Mouse (Mus musculus) heart, postnatal 10 days (tissue): Measurements from ENCODE around the gene Zbtb11. TPM values are rescaled to one million over a fixed set of nuclear protein-coding genes. Genes with fewer than 3 reads are reported as not detected.

Experiments
- DNase-seq, 2 experiments: peaks; one replicate each; pipeline ENCODE4 v3.0.0; 2021
- intact Hi-C: fragments of 180-260 bp; cut with DNase I; formaldehyde crosslinking; loops from one replicate; pipeline ENCODE4 v1.15.1; 2025
- total RNA-seq, 2 experiments: library from RNA; stranded (reverse); gene quantifications; 2 replicates each; pipeline ENCODE4 v1.2.3; 2021

Zbtb11 gene
- total RNA-seq, 2 experiments from 2014 or later = 9.0 to 9.6 TPM

DNA sequence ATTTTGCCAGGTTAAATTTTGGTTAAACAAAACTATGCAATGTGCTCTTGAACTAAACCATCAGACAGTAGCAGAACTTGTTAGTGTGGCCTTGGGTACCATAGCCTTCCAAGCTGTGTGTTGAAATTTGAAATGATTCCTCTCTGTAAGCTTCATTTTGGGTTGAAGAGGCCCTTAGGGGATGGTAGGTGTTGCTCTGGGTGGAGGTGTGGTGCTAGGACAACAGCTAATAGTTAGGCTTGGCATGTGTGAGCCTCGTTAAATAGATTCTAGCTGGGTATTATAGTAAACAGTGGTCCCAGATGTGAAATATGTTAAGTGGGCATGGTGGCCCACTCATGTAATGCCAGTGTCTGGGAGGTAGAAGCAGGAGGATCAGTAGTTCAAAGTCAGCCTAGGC lies 6.5 kb upstream of the Zbtb11 start:
- no peak for DNase-seq
- intact Hi-C loops = loop anchor here (2.0 to 5.0 kb wide), 2 partner anchors 108 to 165 kb away; no protein-coding TSS in a partner anchor

DNA sequence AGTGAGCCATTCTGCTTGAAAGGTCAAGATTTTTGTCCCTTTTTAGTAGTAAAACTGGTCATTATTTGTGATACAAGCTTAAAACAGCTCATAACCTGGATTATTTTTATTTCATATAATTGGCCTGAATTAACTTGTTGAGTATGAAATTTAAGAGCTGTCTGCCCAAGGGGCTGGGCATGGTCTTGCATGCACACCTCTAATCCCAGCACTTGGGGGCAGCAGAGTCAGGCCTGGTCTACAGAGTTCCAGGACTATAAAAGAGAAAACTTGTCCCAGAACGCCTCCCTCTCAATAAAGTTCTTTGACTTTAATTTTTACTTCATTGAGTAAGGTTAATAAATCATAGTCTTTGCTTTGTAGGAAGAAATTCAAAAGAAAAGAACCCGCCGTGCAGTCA lies 4.5 kb upstream of the Zbtb11 start:
- DNase-seq = peak; percentile 47 to 70
- intact Hi-C loops = loop anchor here (5.0 kb wide), 1 partner anchor 163 kb away; no protein-coding TSS in a partner anchor

DNA sequence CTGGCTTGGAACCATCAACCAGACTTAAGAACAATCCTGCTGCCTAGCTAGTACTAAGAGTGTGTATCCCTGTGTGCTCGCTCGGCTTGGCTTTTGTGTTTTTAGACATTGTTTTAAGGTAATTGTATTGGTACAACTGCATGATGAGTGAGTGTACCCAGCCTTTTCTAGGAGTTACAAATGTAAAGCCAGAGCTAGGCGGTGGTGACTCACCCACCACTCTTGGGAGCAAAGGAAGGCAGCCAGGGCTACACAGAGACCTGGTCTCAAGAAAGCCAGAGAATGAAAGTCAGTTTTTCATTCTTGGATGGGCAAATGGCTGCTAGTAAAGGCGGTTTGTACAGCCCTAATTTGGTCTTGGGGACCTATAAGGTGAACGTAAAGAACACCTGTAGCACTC lies 3.3 kb upstream of the Zbtb11 start:
- DNase-seq = no peak
- intact Hi-C loops = no loop called here

- no peak for DNase-seq
- intact Hi-C loops = no loop called here
These were observed 1.7 kb upstream of the Zbtb11 start for GRCm38 (mm10) chr16:55971735-55972615.

GRCm38 (mm10) chr16:55972626-55973201 lies 969 bp upstream of the Zbtb11 start:
- no peak for DNase-seq
- intact Hi-C loops = no loop called here

DNA sequence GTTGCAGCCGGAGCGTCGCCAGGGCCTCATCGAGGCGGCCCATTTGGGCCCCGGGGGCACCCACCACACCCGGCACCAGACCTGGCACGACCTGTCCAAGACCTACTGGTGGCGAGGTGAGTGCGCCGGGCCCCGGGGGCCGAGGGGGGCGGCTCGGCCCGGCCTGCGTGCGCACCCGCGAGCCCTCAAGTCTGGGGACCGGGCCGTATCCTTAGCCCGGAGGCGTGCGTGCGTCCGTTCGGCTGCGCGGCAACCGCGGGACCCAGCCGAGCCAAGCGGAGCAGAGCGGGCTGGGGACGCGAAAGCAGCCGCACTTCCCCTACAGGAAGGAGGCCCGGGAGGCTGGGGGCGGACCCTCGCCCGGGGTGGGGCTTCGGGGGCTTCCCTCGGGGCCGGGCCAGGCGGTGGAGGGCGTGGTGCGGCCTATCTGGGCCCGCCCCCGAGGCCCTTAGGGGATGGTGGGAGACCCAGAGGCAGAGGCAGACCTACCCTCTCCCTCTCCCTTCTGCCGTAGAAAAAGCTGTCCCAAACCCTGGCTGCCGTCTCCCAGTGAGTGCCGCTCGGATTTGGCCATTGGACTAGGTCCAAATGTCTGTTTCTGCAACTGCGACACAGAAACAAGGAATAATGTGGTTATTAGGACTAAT lies 696 bp downstream of the Zbtb11 start:
- DNase-seq = peak; percentile 93 to 94
- intact Hi-C loops = loop anchor here (2.0 kb wide), 1 partner anchor 54 kb away; the partner anchor contains the start of gene Pcnp

DNA sequence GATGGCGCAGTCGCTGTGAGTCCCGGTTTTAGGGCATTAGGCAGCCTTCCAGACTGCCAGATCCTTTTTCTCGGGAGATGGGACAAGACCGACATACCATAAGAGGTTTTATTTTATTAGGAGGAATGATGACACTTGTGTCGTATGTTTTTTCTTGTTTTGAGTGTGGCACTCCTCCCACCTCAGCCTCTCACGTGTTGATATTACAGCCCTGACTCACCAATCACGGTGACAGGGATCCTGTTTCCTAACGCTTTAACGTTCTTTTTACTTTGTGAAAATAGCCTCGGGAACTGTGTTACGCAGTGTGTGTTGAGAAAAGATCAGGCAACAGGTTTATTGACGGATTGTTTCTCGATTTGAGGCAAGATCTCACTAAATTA lies 1.2 kb downstream of the Zbtb11 start:
- intact Hi-C loops = loop anchor here (2.0 kb wide), 1 partner anchor 54 kb away; the partner anchor contains the start of gene Pcnp
- DNase-seq = peak in 1 of 2 experiments; percentile 58

DNA sequence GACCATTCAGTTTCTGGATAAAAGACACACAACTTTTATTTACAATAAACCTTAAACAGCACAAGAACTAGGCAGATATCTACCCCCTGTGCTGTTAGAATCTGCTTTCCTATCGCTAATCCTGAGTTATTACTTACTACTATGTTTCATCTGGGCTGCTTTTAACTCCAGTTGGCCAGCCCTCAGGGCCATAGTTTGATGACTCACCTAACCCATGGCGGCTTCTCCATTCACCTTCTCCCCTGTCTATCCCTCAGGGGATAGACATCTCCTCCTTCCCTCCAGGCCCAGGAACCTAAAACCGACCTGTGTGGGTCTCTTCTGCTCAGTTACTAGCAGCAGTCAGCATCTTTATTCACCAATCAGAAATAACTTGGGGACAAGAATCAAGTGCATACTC lies 12.3 kb downstream of the Zbtb11 start:
- no peak for DNase-seq
- intact Hi-C loops = no loop called here

GRCm38 (mm10) chr16:55990311-55990710 lies 16.6 kb downstream of the Zbtb11 start:
- intact Hi-C loops = no loop called here
- DNase-seq = no peak

- DNase-seq = no peak
- intact Hi-C loops = no loop called here
These were observed 20.6 kb downstream of the Zbtb11 start for GRCm38 (mm10) chr16:55994235-55994634.

DNA sequence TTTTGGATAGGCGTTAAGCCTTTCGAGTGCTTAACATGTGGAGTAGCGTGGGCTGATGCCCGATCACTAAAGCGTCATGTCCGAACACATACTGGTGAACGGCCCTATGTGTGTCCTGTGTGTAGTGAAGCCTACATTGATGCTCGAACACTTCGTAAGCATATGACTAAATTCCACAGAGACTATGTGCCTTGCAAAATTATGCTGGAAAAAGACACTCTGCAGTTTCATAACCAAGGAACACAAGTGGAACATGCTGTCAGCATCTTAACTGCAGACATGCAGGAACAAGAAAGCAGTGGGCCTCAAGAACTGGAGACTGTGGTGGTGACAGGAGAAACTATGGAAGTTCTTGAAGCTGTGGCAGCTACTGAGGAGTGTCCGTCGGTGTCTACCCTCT lies 33.1 kb downstream of the Zbtb11 start:
- DNase-seq = no peak
- intact Hi-C loops = no loop called here

GRCm38 (mm10) chr16:56008862-56009261 lies 35.2 kb downstream of the Zbtb11 start:
- no peak for DNase-seq
- intact Hi-C loops = no loop called here

- intact Hi-C loops = no loop called here
- no peak for DNase-seq
These were observed 39.4 kb downstream of the Zbtb11 start for GRCm38 (mm10) chr16:56012789-56013743.

- no peak for DNase-seq
- intact Hi-C loops = no loop called here
These were observed 40.4 kb downstream of the Zbtb11 start for GRCm38 (mm10) chr16:56014076-56014475.

DNA sequence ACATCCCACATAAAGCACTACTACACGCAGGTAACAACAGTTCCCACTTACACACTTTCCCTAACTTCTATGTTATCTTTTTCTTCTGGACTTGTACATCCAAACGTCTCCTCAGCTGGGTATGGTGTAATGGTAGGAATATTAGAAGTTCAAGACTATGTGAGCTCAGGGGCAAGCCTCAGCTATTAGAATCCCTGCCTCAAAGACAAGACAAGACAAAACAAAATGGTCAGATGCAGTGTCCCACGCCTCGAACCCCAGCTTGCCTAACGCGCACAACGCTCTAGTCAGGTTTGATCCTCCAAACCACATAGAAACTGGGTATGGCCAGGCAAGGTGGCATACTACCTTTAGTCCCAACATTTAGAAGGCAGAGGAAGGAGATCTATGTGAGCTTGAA lies 46.0 kb downstream of the Zbtb11 start:
- intact Hi-C loops = loop anchor here (5.0 kb wide), 1 partner anchor 43 kb away; no protein-coding TSS in a partner anchor
- no peak for DNase-seq

- intact Hi-C loops = loop anchor here (2.0 kb wide), 1 partner anchor 53 kb away; no protein-coding TSS in a partner anchor
- no peak for DNase-seq
These were observed 54.4 kb downstream of the Zbtb11 start for GRCm38 (mm10) chr16:56027854-56028629.

GRCm38 (mm10) chr16:56028722-56029551 lies 55.3 kb downstream of the Zbtb11 start:
- no peak for DNase-seq
- intact Hi-C loops = loop anchor here (2.0 kb wide), 1 partner anchor 54 kb away; no protein-coding TSS in a partner anchor

DNA sequence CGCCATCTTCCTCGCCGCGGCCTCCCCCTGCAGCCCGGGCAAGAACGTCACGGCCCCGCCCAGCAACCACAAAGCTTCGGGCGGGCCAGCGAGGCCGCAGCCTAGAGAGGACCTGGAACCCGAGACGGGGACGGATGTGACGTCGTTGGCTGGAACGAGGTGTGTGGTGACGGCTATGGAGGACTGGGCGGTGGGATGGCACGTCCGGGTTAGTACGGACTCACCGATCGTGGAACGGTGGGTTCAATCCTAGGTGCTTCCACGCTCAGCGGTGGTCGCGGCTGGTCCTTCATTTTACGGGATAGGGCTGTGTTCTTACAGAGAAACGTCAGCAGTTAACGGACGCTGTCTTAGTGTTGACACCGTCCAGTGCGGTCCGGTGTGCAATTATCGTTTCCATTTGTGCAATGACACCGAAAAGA lies 56.0 kb downstream of the Zbtb11 start, which contains the start of gene Pcnp:
Pcnp (minus strand) TSS at position 79 of the 422 bp plus-strand sequence.
- DNase-seq = peak; percentile 99
- intact Hi-C loops = loop anchor here (2.0 kb wide), 1 partner anchor 55 kb away; no protein-coding TSS in a partner anchor
